8 mouse cellular contexts compared by ENCODE assay signal in the genomic region with DNA sequence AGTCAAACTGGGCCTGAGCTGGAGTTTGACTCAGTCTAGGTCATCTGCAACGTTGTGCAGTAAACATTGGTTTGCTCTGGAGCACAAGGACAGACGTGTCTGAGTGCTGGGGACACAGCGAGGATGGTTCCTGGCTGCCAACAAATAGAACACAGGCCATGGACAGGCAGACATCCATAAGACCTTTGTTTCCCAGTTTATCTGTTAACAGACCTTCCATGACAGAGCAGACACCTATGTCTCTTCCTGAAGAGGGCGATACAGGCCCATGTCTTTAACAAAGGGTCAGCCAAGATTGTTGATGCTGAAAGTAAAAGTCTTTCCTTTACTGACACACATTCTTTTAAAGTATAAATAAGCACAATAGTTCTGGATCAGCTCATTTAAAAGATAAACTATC.
DNase-seq lines count a peak whose midpoint lies in the region; ATAC-seq and TF ChIP-seq lines count a peak whose summit lies in the region.

No protein-coding gene starts in this region.

- H3K9me3 ChIP-seq in intestine, postnatal 0 days (ENCODE audit: control insufficient read depth): no peaks in the 10 kb centered on the region
- H3K9me3 ChIP-seq in intestine, embryonic 15.5 days: no peaks in the 10 kb centered on the region

- no peak overlapping the region for H3K9ac ChIP-seq in intestine, postnatal 0 days (ENCODE audit: low read depth, low read length)
- no peak overlapping the region for H3K9ac ChIP-seq in intestine, embryonic 15.5 days

- 49% methylated on average over 4 of the region's 4 CpGs for WGBS in intestine, postnatal 0 days
- WGBS in intestine, embryonic 15.5 days: 48% methylated on average over 4 of the region's 4 CpGs

- H3K27me3 ChIP-seq in intestine, postnatal 0 days (replicated peaks; ENCODE audit: control insufficient read depth, insufficient read depth, low read length): no peaks in the 10 kb centered on the region
- no peaks in the 10 kb centered on the region for H3K27me3 ChIP-seq in intestine, embryonic 15.5 days (replicated peaks)

- H3K4me3 ChIP-seq in intestine, postnatal 0 days (ENCODE audit: low read depth, low read length): no peak overlapping the region
- H3K4me3 ChIP-seq in intestine, embryonic 15.5 days (replicated peaks): no peak overlapping the region

- DNase-seq in A20 (ENCODE audit: low read depth, low spot score) (peak; percentile 46), MN1 (ENCODE audit: low spot score) (peak; percentile 21)
- DNase-seq in embryo, embryonic 10.5 days (ENCODE audit: low spot score): peak; percentile 30
- no peak for DNase-seq in ovary, adult 18-20 months (ENCODE audit: low spot score)
- DNase-seq in frontal cortex, postnatal 14 days (ENCODE audit: low spot score in 2 of 2): no peak
- DNase-seq in urinary bladder, postnatal 36 days (ENCODE audit: low spot score in 2 of 2): no peak

- H3K4me1 ChIP-seq in intestine, postnatal 0 days (replicated peaks; ENCODE audit: control insufficient read depth, insufficient read depth, low read length): no peaks in the 10 kb centered on the region
- H3K4me1 ChIP-seq in intestine, embryonic 15.5 days (replicated peaks): no peaks in the 10 kb centered on the region

- ATAC-seq in intestine, postnatal 0 days: no peak
- no peak for ATAC-seq in intestine, embryonic 15.5 days

- H3K36me3 ChIP-seq in intestine, postnatal 0 days (ENCODE audit: control insufficient read depth, insufficient read depth): no peaks in the 10 kb centered on the region
- no peaks in the 10 kb centered on the region for H3K36me3 ChIP-seq in intestine, embryonic 15.5 days

- H3K4me2 ChIP-seq in intestine, postnatal 0 days (replicated peaks; ENCODE audit: low read depth): no peak overlapping the region
- H3K4me2 ChIP-seq in intestine, embryonic 15.5 days (replicated peaks): no peak overlapping the region

- H3K27ac ChIP-seq in intestine, postnatal 0 days (ENCODE audit: low read depth, low read length): no peak overlapping the region
- H3K27ac ChIP-seq in intestine, embryonic 15.5 days: no peak overlapping the region

- TF ChIP-seq CTCF in intestine, postnatal 0 days (IDR thresholded peaks at IDR 0.05; ENCODE audit: low read depth): peak; percentile 72

Comparison
In these comparisons a context has a peak if more than half of its experiments do, and no peak if none do; other contexts are left out.
1. DNase-seq: peak in A20 (single experiment), MN1 (single experiment) and embryo, embryonic 10.5 days (single experiment); none in ovary, adult 18-20 months (single experiment), frontal cortex, postnatal 14 days (0 of 2) and urinary bladder, postnatal 36 days (0 of 2).